Mouse (Mus musculus): ENCODE measurements around the gene Gm20388.

DNA sequence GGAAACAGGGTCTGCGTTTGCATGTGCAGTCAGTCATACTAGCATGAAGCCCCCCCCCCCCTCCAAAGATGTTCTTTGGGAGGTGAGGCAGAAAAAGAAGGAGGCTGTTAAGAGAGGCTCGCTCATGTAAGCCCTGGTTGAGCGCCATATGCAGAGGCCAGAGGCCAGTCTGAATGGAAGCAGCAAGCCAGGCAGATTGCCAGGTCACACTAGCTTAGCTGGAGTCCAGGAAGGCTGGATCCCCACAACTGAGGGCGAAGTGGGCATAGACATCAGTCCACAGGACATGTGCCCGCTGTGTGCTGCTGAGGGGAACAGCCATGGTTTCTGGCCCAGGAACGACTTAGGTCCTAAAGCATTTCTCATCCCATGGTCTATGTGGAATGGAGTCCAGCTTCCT, 477.6 kb downstream of the Gm20388 start:
- TF ChIP-seq CTCF (IDR thresholded peaks at IDR 0.05; ENCODE audit: low read depth) (no peak), EP300 (IDR thresholded peaks at IDR 0.05; ENCODE audit: low read depth) (no peak)

Data from liver, embryonic 14.5 days (tissue).